Comparison of ENCODE assay signal across 8 mouse cellular contexts in genomic region chr4:138327891-138328470, GRCm38 (mm10). TPM values are rescaled to one million over a fixed set of nuclear protein-coding genes. Genes with fewer than 3 reads are reported as not detected.
DNase-seq lines count a peak whose midpoint lies in the region; ATAC-seq and TF ChIP-seq lines count a peak whose summit lies in the region.

No protein-coding gene starts in this region.

- H3K9me3 ChIP-seq in forebrain, embryonic 10.5 days: 0 out of 2 replicates have a peak, but pooled peaks cover 3% of the 10 kb centered on the region
- H3K9me3 ChIP-seq in limb, embryonic 12.5 days: no peaks in the 10 kb centered on the region

- DNase-seq in liver, adult 2 months (ENCODE audit: extremely low read depth, low read depth, low spot score): no peak
- no peak for DNase-seq in liver
- DNase-seq in forebrain, embryonic 10.5 days (ENCODE audit: extremely low spot score, low spot score): no peak
- no peak for DNase-seq in left cerebral cortex, postnatal 4 days
- DNase-seq in cerebellum, adult 9-11 months: no peak
- DNase-seq in layer of hippocampus, postnatal 36 days: no peak

- peaks cover 13% of the 10 kb centered on the region for H3K4me1 ChIP-seq in liver, adult 2 months (ENCODE audit: control insufficient read depth, insufficient read depth, low read length)
- peaks cover 46% of the 10 kb centered on the region for H3K4me1 ChIP-seq in forebrain, embryonic 10.5 days
- peaks cover 6% of the 10 kb centered on the region; the same call in 1 of the 2 replicates for H3K4me1 ChIP-seq in limb, embryonic 12.5 days (replicated peaks)
- peaks cover 10% of the 10 kb centered on the region for H3K4me1 ChIP-seq in olfactory bulb, adult 2 months (ENCODE audit: control insufficient read depth, insufficient read depth, low read length)

- peak overlapping the region; percentile 55 for H3K4me2 ChIP-seq in limb, embryonic 12.5 days

- TF ChIP-seq POLR2A in liver, adult 2 months (IDR thresholded peaks at IDR 0.05; ENCODE audit: extremely low read depth, insufficient read depth, low read length): no peak
- no peak for TF ChIP-seq POLR2A in olfactory bulb, adult 2 months (IDR thresholded peaks at IDR 0.05; ENCODE audit: insufficient read depth, low read depth, low read length)

- TF ChIP-seq CTCF in liver, adult 2 months (IDR thresholded peaks at IDR 0.05; ENCODE audit: low read depth, low read length): no peak
- TF ChIP-seq CTCF in olfactory bulb, adult 2 months (IDR thresholded peaks at IDR 0.05; ENCODE audit: insufficient read depth, low read depth, low read length): no peak

- no peaks in the 10 kb centered on the region for H3K36me3 ChIP-seq in liver, adult 2 months (ENCODE audit: control insufficient read depth, insufficient read depth, low read length)
- H3K36me3 ChIP-seq in forebrain, embryonic 10.5 days (replicated peaks): no peaks in the 10 kb centered on the region
- H3K36me3 ChIP-seq in limb, embryonic 12.5 days: no peaks in the 10 kb centered on the region

- ATAC-seq in limb, embryonic 12.5 days (ENCODE audit: insufficient number of reproducible peaks, insufficient read depth, low FRiP score, low TSS enrichment, low read depth): no peak

- H3K9ac ChIP-seq in liver, adult 2 months (ENCODE audit: low read depth, low read length): 0 out of 2 replicates have a peak overlapping the region, but pooled peaks have one; percentile 12
- peak overlapping the region; percentile 37 for H3K9ac ChIP-seq in limb, embryonic 12.5 days (replicated peaks)

- no peak overlapping the region; the same call in 1 of the 2 replicates for H3K27ac ChIP-seq in liver, adult 2 months (replicated peaks; ENCODE audit: insufficient read depth, low read depth, low read length)
- H3K27ac ChIP-seq in forebrain, embryonic 10.5 days: peak overlapping the region; percentile 66; the same call in 1 of the 2 replicates
- H3K27ac ChIP-seq in limb, embryonic 12.5 days: peak overlapping the region; percentile 66; the same call in 1 of the 2 replicates
- peak overlapping the region; percentile 38; the same call in 1 of the 2 replicates for H3K27ac ChIP-seq in olfactory bulb, adult 2 months (ENCODE audit: insufficient read depth, low read depth, low read length)

- H3K27me3 ChIP-seq in liver, adult 2 months (ENCODE audit: control insufficient read depth, insufficient read depth, low read length): no peaks in the 10 kb centered on the region
- H3K27me3 ChIP-seq in forebrain, embryonic 10.5 days (ENCODE audit: poor library complexity, severe bottlenecking): peaks cover 17% of the 10 kb centered on the region
- peaks cover 17% of the 10 kb centered on the region for H3K27me3 ChIP-seq in limb, embryonic 12.5 days

- 66% methylated on average over 7 of the region's 7 CpGs for WGBS in liver, adult 2 months
- WGBS in forebrain, embryonic 10.5 days: 76% methylated on average over 7 of the region's 7 CpGs
- 73% methylated on average over 7 of the region's 7 CpGs for WGBS in limb, embryonic 12.5 days
- 67% methylated on average over 7 of the region's 7 CpGs for WGBS in olfactory bulb, adult 2 months

- intact Hi-C loops in left cerebral cortex, postnatal 4 days (cut with DNase I): no loop called here

- H3K4me3 ChIP-seq in liver, adult 2 months (ENCODE audit: insufficient read depth, low read depth, low read length): peak overlapping the region; percentile 12; the same call in 1 of the 2 replicates
- H3K4me3 ChIP-seq in forebrain, embryonic 10.5 days: peak overlapping the region; percentile 46
- peak overlapping the region; percentile 31 for H3K4me3 ChIP-seq in limb, embryonic 12.5 days (replicated peaks)
- H3K4me3 ChIP-seq in olfactory bulb, adult 2 months (ENCODE audit: insufficient read depth, low read depth, low read length): peak overlapping the region; percentile 26

- H3K79me2 ChIP-seq in liver, adult 2 months (ENCODE audit: control insufficient read depth, insufficient read depth, low read length): no peaks in the 10 kb centered on the region

RNA-seq across cellular contexts. Expression of gene Pink1, which starts 1.9 kb away (rescaled TPM):
- 134 and 150 TPM in 2 replicates for total RNA-seq in liver, adult 2 months (2014; rRNA removed)
- polyA plus RNA-seq in liver, adult 2 months (2012; rRNA removed): 192 and 217 TPM in 2 replicates
- 24.6 and 26.7 TPM in 2 replicates for polyA plus RNA-seq in forebrain, embryonic 10.5 days (2016; fragmentation: Nextera tagmentation; extraction: Ambion mirVana)
- polyA plus RNA-seq in limb, embryonic 12.5 days (2016; fragmentation: Nextera tagmentation; extraction: Ambion mirVana): 55.8 and 57.4 TPM in 2 replicates
- not detected in 2 replicates for polyA plus RNA-seq in olfactory bulb, adult 2 months (2012; ENCODE audit: insufficient read depth, insufficient read length, low replicate concordance, missing spikeins)
- 100 to 1,000 TPM; 120 to 126 TPM for total RNA-seq in left cerebral cortex, postnatal 4 days (2021)
- total RNA-seq in layer of hippocampus, postnatal 36 days (2021): 100 to 1,000 TPM; 228 to 239 TPM

RNA-seq across cellular contexts. Expression of gene Ddost, which starts 23.5 kb away (rescaled TPM):
- total RNA-seq in liver, adult 2 months (2014; rRNA removed): 93.9 and 114 TPM in 2 replicates
- 141 and 145 TPM in 2 replicates for polyA plus RNA-seq in liver, adult 2 months (2012; rRNA removed)
- 279 and 281 TPM in 2 replicates for polyA plus RNA-seq in forebrain, embryonic 10.5 days (2016; fragmentation: Nextera tagmentation; extraction: Ambion mirVana)
- 289 and 299 TPM in 2 replicates for polyA plus RNA-seq in limb, embryonic 12.5 days (2016; fragmentation: Nextera tagmentation; extraction: Ambion mirVana)
- polyA plus RNA-seq in olfactory bulb, adult 2 months (2012; ENCODE audit: insufficient read depth, insufficient read length, low replicate concordance, missing spikeins): 218 TPM in 1 of 2 replicates, not detected in the other
- 100 to 1,000 TPM; 108 to 115 TPM for total RNA-seq in left cerebral cortex, postnatal 4 days (2021)
- total RNA-seq in layer of hippocampus, postnatal 36 days (2021): 10 to 100 TPM; 95.5 to 96.8 TPM

RNA-seq across cellular contexts. Expression of gene Cda, which starts 39.8 kb away (rescaled TPM):
- 4.5 and 4.8 TPM in 2 replicates for total RNA-seq in liver, adult 2 months (2014; rRNA removed)
- polyA plus RNA-seq in liver, adult 2 months (2012; rRNA removed): 33.1 and 34.1 TPM in 2 replicates
- polyA plus RNA-seq in forebrain, embryonic 10.5 days (2016; fragmentation: Nextera tagmentation; extraction: Ambion mirVana): 2.1 and 2.5 TPM in 2 replicates
- 4.0 and 4.2 TPM in 2 replicates for polyA plus RNA-seq in limb, embryonic 12.5 days (2016; fragmentation: Nextera tagmentation; extraction: Ambion mirVana)
- not detected in 2 replicates for polyA plus RNA-seq in olfactory bulb, adult 2 months (2012; ENCODE audit: insufficient read depth, insufficient read length, low replicate concordance, missing spikeins)
- total RNA-seq in left cerebral cortex, postnatal 4 days (2021): under 1 TPM; 0.76 to 0.87 TPM
- total RNA-seq in layer of hippocampus, postnatal 36 days (2021): 1 to 10 TPM; 2.5 to 3.6 TPM
